Mouse (Mus musculus): ENCODE measurements around the gene Ddx39.

Ddx39 gene

DNA sequence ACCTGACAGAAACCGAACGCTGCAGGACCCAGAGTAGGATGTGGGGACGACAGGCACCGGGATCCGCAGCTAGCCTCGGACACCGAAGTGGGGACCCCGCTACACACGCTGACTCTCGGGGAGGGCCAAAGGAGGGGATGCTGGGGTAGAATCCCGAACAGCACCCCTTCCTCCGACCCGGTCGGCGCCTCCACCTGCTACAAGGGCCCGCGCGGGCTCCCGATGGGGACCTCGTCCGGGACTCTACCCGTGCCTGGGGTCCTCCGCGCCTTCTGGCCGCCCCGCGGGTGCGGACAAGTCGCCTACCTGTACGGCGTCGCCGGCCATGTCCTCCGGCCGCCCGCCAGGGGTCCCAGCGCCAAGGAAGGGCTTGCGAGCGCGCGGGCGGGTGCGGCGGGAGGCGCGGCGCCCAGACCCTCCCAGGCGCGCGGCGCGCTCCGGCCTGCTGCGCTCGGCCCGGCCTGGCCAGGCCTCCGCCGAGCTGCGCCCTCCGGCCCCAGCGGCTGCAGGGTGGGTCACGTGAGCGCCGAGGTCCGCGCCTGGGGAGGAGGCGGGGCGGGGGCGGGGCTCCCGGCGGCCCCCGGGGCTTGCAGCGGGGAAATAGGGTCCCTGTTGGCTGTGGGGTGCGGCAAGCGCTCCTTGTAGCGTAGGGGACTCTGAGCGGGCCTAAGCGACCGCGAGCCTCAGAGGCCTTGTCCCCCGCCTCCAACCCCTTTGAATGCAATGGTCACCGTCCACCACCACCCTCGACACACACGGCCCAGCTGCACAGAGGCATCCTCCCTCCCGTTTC is 16.1 kb upstream of the Ddx39 start, which contains the start of gene Pkn1:
Pkn1 (minus strand) TSS at position 519 of the 793 bp plus-strand sequence.
- DNase-seq (ENCODE audit: low spot score in 2 of 2): peak; percentile 47

DNA sequence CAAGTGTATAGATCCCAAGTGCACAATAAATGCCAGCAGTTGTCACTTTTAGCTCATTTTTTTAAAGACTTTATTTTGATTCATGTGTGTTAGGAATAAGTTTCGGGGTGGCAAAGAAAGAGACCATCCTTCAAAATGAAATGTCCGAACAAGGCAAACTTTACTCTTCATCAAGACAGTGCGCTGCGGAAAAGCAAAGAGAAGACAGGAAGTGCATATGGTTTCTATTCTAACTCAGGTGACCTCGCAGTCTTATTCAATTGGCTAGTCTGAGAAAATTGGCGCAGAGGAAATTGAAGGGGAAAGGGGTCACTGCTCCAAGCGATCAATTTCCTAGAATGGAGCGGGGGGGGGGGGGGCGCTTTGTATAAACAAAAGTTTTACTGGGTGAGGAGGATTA is 15.4 kb upstream of the Ddx39 start:
- no peak for DNase-seq (ENCODE audit: low spot score in 2 of 2)

DNA sequence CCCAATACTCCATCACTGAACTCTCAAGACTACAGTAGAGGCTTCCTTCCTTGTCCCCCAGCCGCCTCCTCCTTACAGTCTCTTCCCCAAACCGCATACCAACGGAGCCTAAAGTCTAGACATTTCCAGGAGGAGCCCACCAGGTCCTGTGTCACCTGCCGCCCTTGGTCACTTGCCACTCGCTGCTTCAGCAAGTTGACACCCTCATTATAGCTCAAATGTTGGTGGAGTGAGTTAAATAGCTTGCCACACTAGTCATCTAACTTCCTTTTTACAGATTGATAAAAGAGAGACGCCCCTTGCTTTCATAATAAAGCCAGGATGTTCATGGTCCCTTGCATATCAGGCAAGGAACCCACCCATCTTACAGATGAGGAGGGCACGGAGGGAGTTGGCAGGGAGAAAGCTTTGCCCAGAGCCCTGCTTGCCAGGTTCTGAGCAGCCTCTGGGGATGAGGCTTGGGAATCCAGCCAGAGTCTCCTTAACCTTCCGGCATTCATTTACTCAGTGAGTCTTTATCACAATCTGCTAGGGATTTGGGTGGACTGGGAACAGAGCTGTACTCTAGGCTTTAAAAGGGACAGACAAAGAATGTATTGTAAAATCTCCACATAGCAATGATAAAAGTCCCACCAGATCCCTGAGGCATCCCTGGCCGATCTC is 14.4 kb upstream of the Ddx39 start:
- no peak for DNase-seq (ENCODE audit: low spot score in 2 of 2)

DNA sequence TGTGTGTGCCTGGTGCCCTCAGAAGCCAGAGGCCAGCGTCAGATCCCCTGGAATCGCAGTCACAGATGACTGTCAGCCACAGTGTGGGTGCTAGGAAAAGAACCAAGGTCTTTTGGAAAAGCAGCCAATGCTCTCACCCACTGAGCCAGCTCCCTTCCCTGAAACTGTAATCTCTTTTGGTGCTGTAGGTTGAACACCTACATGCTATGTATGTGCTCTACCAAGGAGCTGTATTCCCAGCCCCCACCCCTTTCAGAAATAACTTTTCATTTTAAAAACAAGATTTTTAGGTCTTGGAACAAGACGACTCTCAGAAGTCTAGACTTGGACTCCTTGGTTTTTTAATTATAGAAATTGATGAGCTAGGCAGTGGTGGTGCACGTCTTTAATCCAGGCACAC is 11.6 kb upstream of the Ddx39 start:
- DNase-seq (ENCODE audit: low spot score in 2 of 2): no peak

DNA sequence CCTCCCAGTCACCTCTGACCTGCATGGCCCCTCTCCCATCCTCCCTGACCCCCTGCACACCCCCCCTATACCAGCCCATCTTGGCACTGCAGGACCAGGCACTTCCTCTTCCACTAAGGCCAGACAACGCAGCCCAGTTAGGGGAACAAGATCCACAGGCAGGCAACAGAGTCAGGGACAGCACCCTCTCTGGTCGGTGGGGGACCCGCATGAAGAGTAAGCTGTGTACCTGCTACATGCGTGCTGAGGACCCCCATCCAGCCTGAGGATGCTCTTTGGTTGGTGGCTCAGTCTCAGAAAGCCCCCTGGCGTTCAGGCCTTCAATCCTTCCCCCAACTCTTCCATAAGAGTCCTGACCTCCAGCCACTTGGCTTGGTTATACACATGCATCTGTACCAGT is 8.6 kb upstream of the Ddx39 start:
- DNase-seq (ENCODE audit: low spot score in 2 of 2): no peak

DNA sequence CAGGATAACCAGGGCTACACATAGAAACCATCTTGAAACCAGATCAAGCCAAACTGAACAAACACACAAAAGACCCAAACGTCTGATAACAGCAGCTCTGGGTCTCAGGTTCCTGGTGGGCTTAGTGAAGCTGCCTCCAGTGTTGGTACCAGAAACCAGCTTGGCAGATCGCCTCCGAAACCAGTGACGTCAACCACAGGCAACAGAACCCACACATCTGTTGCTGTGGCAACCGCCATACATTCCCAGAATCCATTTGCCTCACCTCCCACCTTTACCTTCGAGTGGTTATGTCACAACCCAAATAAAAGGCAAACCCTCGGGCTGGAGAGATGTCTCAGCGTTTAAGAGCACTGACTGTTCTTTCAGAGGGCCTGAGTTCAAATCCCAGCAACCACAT is 7.4 kb upstream of the Ddx39 start:
- peak; percentile 58 to 78 for DNase-seq (ENCODE audit: low spot score in 2 of 2)

DNA sequence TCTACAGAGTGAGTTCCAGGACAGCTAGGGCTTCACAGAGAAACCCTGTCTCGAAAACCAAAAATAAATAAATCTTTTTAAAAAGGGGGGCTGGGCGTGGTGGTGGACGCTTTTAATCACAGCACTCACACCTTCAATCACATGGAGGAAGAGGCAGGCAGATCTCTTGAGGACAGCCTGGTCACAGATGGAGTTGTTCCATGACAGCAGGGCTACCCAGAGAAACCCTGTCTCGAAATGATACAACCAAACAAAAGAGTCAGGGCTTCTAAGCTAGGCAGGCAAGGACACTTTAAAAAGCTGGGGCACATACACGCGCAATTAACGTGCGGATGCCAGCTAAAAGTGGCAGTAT is 324 bp upstream of the Ddx39 start:
- DNase-seq (ENCODE audit: low spot score in 2 of 2): no peak

DNA sequence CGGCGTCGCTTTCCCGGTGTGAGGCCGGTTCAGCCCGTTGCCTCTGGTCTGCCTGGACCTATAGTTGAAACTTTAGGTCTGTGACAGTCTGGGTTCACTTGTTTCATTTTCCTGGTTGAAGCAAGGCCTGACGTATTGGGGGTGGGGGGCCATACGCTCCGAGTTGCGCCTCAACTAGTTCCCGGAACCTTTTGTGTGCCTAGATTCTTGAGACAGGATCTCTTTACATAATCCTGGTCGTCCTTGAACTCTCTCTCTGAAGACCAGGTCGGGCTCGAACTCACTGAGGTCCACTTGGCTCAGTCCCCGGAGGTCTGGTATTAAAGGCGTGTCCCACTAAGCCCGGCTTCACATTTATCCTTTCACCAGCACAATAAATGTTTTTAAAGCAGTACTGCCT is 794 bp downstream of the Ddx39 start:
- peak in 1 of 2 experiments; percentile 34 for DNase-seq (ENCODE audit: low spot score in 2 of 2)

DNA sequence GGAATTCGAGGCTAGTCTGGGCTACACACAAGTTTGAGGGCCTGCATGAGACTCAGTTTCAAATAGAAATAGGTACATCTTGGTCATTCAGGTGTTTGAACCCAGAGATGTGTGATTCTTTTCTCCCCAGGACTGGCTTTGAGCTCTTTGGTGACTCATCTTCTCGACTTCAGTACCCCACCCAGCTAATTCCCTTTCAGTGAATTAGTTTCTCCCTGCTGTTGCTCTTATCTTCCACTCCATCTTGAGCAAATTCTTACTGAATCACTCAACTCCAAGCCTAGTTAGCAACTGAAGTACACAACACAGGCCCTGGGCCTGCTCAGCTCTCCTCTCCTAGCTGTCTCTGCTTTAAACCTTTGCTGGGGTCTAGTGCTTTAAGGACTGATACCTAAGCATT is 1.6 kb downstream of the Ddx39 start:
- no peak for DNase-seq (ENCODE audit: low spot score in 2 of 2)

DNA sequence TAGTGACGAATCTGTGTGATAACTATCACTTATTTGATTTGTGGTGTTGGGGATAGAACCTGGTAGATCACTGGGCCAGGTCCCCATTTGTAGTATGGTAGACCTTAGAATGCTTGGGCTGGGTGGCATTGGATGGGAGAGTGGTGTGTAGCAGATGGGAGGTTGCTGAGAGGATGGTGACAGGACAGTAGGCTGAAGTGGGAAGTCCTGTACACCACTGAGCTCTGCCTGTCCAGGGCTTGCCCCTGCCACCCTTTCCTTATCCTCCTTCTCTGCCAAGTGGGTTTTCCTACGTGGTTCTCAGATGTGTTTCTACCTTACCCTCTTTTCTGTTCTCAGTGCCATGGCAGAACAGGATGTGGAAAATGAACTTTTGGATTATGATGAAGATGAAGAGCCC is 4.1 kb downstream of the Ddx39 start:
- no peak for DNase-seq (ENCODE audit: low spot score in 2 of 2)

DNA sequence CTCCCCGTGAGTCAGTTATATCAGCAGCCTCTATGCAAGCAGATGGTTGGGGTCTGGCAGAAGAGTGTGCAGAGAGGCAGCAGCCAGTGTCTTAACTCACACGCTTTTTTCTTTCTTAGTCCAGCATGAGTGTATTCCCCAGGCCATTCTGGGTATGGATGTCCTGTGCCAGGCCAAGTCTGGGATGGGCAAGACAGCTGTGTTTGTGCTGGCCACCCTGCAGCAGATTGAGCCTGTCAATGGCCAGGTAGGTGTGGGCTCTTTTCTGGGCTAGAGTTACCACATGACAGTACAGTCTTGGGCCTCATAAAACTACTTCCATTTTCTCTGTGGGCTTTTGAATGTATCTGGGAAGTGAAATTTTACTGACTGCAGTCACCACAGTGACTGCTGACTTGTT is 4.7 kb downstream of the Ddx39 start:
- no peak for DNase-seq (ENCODE audit: low spot score in 2 of 2)

DNA sequence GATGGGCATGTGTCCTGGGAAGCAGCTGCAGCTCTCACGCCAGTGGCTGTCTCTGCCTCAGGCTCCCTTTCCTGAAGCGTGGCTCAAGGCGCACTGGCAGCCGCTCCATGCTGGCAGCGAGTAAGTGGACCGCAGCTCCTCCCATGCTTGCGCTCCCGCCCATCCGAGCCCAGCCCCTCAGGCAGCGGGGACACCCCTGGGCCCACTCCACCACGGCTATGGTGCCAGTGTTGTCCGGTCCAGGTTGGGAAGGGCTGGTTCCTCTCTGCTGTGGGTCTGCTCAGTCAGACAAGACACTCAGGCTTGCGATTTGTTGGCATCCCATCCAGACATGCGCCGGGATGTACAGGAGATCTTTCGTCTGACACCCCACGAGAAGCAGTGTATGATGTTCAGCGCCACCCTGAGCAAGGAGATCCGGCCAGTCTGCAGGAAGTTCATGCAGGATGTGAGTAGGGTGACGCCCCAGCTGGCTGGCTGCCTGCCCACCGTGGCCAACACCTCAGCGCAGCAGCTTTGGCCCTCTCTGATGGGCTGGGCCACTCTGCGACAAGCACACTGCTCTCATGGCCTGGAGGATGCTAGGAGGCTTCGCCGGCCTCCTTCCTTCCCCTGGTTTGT is 6.5 kb downstream of the Ddx39 start:
- no peak for DNase-seq (ENCODE audit: low spot score in 2 of 2)

DNA sequence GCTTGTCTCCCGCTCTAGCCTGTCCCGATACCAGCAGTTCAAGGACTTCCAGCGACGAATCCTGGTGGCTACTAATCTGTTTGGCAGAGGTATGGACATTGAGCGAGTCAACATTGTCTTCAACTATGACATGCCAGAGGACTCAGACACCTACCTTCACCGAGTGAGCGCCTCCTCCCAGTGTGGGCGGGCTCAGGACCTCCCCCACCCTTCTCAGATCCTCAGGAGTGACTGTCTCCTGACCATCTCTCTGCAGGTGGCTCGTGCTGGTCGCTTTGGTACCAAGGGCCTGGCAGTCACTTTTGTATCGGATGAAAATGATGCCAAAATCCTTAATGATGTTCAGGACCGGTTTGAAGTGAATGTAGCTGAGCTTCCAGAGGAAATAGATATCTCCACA is 7.7 kb downstream of the Ddx39 start:
- DNase-seq (ENCODE audit: low spot score in 2 of 2): no peak

DNA sequence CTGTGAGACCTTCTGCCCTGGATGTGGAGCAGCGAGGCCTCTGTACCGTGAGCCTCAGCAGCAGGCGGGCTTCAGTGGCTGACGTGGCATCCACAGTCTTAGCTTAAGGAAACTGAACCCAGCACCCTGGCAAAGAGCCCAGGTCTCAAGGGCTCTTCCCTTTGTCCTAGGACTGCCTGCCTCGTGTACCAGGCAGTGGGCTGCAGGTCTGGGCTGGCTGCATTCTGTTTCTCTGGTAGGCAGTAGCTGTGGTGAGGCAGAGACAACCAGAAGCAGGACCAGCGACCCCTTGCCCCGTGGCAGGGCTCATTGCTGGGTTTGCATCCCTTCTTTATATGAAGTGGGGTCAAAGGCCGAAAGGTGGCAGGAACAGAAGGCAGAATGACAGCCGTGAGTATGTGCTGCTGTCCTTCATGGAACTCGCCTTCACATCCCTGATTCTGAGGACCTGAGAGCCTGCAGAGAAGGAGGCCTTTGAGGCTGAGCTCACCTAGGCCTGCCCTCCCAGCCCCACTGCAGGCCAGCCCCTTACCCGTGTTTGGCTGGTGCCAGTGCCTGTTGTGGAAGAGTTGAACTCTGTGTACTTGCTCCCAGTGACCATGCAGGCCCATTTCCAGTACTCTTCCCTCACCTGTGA is 8.6 kb downstream of the Ddx39 start:
- DNase-seq (ENCODE audit: low spot score in 2 of 2): no peak

DNA sequence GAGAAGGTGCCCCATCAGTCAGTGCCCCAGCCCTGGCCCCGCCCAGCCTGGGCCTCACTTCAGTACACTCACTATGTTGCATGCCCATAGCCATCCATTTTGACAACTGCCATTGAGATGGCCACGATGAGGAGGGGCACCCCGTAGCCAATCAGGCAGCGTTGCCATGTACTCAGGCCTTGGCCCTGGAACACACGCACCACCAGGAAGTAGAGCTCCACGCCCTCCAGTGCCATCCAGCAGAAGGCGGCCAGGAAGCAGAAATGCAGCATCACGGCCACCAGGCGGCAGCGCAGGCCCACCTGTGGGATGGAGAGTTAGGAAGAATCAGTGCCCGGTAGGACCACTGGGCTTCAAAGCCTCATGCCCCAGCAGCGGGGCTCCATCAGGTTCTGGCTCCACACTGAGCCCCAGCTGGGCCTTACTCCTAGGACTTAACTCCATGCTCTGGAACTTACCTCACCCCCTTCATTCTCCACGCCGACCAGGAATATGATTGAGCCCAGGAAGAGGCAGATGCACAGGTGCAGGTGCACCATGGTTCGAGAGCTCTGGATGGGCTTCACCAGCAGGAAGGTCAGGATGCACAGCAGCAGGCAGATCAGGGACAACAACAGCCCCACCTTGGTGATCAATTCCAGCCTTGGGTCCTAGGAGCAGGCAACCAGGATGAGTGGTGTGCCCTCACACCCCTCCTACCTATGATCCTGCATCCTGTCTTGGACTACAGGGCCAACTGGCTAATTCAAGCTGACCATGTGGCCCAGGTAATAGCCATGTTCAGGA is 9.9 kb downstream of the Ddx39 start:
- peak; percentile 82 to 86 for DNase-seq (ENCODE audit: low spot score in 2 of 2)

DNA sequence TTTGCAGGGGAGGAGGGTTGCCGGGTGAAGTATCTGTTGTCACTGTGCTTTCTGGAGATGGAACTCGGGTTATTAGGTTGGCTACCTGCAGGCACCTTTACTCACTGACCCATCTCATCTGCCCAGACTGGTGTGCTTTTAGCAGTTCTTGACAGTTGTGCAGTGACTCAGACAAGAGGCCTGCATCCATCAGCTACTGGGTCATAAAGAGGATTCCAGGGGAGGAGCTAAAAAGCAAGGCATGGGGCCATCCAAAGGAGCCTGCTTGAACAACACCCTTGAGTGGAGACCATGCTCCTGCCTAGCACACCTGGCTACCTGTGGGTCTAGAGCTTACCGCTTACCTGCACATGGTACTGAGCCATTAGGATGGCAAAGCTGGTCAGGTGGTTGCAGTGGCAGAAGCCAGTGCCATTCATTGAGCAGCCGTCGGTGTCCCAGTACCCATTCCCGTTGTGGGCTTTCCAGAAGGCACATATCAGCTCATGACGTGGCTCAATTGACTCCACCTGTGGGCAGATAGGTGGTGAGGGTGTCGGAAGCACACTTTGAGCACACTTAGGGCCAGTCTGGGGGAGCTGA is 10.6 kb downstream of the Ddx39 start:
- no peak for DNase-seq (ENCODE audit: low spot score in 2 of 2)

DNA sequence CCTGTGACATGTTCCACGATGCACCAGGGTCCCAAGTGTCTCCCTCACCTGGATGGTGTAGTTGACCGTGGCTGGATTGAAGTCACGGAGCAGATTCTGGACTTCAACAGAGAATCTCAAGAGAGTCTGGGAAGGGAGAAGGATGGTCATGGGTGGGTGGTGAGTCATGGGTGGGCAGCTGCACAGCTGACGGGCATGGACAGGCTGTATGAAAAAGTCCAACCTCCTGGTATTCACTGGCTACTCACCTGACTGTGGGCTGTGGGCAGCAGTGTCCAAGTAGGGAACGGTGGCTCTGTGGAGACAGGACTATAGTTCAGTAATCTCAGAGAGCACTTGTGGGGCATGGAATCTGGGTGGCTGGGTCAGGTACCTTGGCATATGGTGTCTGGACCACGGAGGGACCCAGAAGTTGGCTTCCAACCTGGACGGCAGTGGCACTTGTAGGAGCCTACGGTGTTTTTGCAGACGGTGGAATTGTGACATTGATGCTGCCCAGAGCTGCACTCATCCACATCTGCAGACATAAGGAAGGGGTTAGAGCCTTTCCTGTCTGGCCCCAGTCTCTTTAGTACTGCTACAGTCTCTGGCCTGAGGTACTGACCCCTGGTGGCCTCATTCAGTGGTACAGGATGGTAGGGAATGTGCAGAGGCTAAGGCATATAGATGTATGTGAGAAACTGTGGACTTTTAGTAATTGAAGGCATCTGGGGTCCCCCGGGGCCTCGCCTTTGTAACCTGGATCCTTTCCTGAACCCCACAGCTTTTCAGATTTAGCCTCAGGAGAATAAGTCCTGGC is 14.2 kb downstream of the Ddx39 start:
- DNase-seq (ENCODE audit: low spot score in 2 of 2): no peak

DNA sequence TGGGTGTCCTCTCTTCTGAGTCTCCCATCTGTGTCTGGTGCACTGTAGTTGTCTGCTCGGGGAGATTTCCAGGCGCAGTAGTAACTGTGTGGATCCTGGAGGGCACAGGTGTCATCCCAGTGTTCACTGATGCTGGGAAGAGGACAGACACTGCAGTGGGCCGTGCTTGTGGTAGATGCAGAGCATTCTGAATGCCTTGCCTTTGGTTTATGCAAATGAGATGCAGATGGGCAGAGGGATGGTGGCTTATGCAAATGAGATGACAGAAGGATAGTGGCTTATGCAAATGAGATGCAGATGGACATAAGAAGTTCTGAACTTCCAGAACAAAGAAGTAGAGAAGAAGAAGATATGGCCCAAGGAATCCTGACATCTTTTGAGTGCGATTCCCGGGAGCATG is 16.9 kb downstream of the Ddx39 start:
- DNase-seq (ENCODE audit: low spot score in 2 of 2): no peak

DNA sequence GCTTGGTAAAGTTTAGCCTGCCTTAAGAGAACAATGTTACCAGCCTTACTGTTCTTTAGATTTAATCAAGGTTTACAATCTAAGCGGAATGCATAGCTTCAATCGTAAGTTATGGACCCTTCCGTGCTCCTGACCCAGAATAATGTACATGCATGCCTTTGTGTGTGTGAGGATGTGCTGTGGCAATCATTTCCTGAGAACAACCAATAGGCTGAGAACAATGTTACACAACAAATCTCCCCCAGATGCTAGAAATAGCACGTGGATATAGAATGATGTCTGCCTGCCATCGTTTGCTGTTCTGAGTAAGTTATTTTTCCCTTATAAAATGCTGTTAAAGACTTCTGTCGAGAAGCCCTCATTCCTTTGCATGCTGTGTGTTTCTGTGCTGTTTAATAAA is 17.9 kb downstream of the Ddx39 start:
- DNase-seq (ENCODE audit: low spot score in 2 of 2): no peak

DNA sequence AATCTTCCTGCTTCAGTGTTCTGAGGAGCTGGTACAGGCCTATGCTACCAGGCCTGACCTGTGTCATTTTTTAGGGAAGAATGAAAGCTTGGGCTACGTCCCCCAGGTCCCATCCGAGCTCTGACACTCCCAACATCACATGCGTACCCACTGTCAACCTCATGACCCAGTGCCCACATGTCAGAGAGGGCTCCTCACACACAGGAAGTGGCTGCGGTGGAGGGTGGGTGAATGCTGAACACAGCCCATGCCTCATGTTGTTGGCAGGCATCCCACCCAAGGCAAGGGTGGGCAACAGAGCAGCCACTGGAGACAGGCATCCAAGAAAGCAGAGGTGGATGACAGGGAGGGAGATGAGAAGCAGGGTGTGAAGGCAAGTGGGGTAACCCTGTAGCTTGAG is 21.7 kb downstream of the Ddx39 start:
- no peak for DNase-seq (ENCODE audit: low spot score in 2 of 2)

DNA sequence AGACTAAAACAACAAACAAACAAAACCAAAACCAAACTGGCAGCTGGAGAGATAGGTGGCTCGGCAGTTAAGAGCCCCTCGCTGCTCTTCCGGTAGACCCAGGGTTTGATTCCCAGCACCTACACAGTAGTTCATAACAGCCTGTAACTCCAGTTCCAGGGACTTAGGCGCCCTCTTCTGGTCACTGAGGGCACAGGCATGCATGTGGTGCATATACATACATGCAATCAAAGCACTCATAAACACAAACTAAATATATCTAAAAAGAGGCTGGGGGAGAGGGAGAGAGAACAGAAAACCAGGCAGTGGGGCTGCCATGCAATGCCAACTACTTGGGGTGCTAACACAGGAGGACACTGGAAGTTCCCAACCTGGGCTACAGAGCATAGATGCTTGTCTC is 22.4 kb downstream of the Ddx39 start:
- no peak for DNase-seq (ENCODE audit: low spot score in 2 of 2)

All from right cerebral cortex, adult 2 months (tissue).